Mouse (Mus musculus) heart, postnatal 0 days (tissue): ENCODE data around the gene Exoc1.
A peak's percentile ranks its signal among the peaks of the same experiment; 100 is the strongest.

Experiments used
- CTCF ChIP-seq: IDR thresholded peaks from 2 replicates; pipeline ENCODE4 v1.5.1; 2016; ENCODE audit warnings: antibody characterized with exemption, control low read depth, low read depth
- EP300 ChIP-seq: IDR thresholded peaks from 2 replicates; pipeline ENCODE4 v1.6.1; 2016; ENCODE audit warnings: antibody characterized with exemption, low read depth

- TF ChIP-seq CTCF (peak; percentile 59), EP300 (no peak)
Measured at GRCm38 (mm10) chr5:76540842-76541241, 11.7 kb downstream of the Exoc1 start.
